Mouse (Mus musculus): Measurements from ENCODE around the gene Txlng.

Txlng gene

GRCm38 (mm10) chrX:162760115-162760942, 68.9 kb downstream of the Txlng start, which contains the start of gene Rbbp7:
Gene Rbbp7 (plus strand): TSS chrX:162760402.
- peak; percentile 84 for DNase-seq (ENCODE audit: extremely low spot score, low spot score)

GRCm38 (mm10) chrX:162759251-162760114, 69.8 kb downstream of the Txlng start:
- DNase-seq (ENCODE audit: extremely low spot score, low spot score): no peak

GRCm38 (mm10) chrX:162756058-162756457, 73.2 kb downstream of the Txlng start:
- no peak for DNase-seq (ENCODE audit: extremely low spot score, low spot score)

GRCm38 (mm10) chrX:162754314-162754713, 74.9 kb downstream of the Txlng start:
- no peak for DNase-seq (ENCODE audit: extremely low spot score, low spot score)

GRCm38 (mm10) chrX:162752418-162752817, 76.8 kb downstream of the Txlng start:
- DNase-seq (ENCODE audit: extremely low spot score, low spot score): no peak

- no peak for DNase-seq (ENCODE audit: extremely low spot score, low spot score)
Measured at GRCm38 (mm10) chrX:162748696-162749420, 80.4 kb downstream of the Txlng start.

- DNase-seq (ENCODE audit: extremely low spot score, low spot score): peak; percentile 36
Measured at GRCm38 (mm10) chrX:162736140-162736659, 93.1 kb downstream of the Txlng start.

- DNase-seq (ENCODE audit: extremely low spot score, low spot score): peak; percentile 59
Measured at GRCm38 (mm10) chrX:162734997-162735929, 94.0 kb downstream of the Txlng start.

- DNase-seq (ENCODE audit: extremely low spot score, low spot score): no peak
Measured at GRCm38 (mm10) chrX:162730031-162730430, 99.2 kb downstream of the Txlng start.

All from neural tube, embryonic 10.5 days (tissue).